Mouse (Mus musculus) layer of hippocampus, adult 18-20 months (tissue): ENCODE results near the gene Pdzrn4. TPM values are rescaled to one million over a fixed set of nuclear protein-coding genes. Genes with fewer than 3 reads are reported as not detected.
"Not testable (repeated sequence)": the region's sequence is repeated elsewhere in the genome, so short reads cannot be mapped to it uniquely, and the experiment has no call there.

Experiments used
- DNase-seq, 2 experiments: peaks; one replicate each; pipeline ENCODE4 v3.0.0; 2022; ENCODE audit warnings: low spot score in 2 of 2
- long read RNA-seq: library from polyadenylated mRNA; stranded (forward); transcript quantifications from one replicate; pipeline ENCODE4 v2.0.0, GENCODE M21; 2021
- total RNA-seq, 2 experiments: library from RNA; stranded (reverse); gene quantifications; 2 replicates each; pipeline ENCODE4 v1.2.3; 2021

The Pdzrn4 gene
- total RNA-seq = 1 to 10 TPM; 6.6 to 6.8 TPM
- long read RNA-seq, transcript Pdzrn4-201 (8 exons, 3,376 nt) = major isoform, 8 of 10 reads
- long read RNA-seq, partial matches to known transcripts = 1 of 10 reads
- long read RNA-seq, other reads (novel, unspliced or antisense) = 1 of 10 reads

GRCm38 (mm10) chr15:92396770-92397608 is at the start of gene Pdzrn4:
Gene Pdzrn4, plus strand, starts transcription at chr15:92396881.
- DNase-seq = peak; percentile 3 to 23

- DNase-seq = no peak
These were observed 49.3 kb upstream of the Pdzrn4 start for GRCm38 (mm10) chr15:92347426-92347825.

- peak in 1 of 2 experiments; percentile 31 for DNase-seq
These were observed 48.8 kb upstream of the Pdzrn4 start for GRCm38 (mm10) chr15:92347902-92348301.

- DNase-seq = not testable (repeated sequence)
These were observed 48.2 kb upstream of the Pdzrn4 start for GRCm38 (mm10) chr15:92348453-92348852.

- DNase-seq = no peak
These were observed 32.5 kb upstream of the Pdzrn4 start for GRCm38 (mm10) chr15:92364153-92364552.

- no peak for DNase-seq
These were observed 32.1 kb upstream of the Pdzrn4 start for GRCm38 (mm10) chr15:92364592-92364991.

- no peak for DNase-seq
These were observed 1.9 kb upstream of the Pdzrn4 start for GRCm38 (mm10) chr15:92394811-92395210.

- DNase-seq = peak in 1 of 2 experiments; percentile 2
These were observed 2.1 kb downstream of the Pdzrn4 start for GRCm38 (mm10) chr15:92398747-92399146.

GRCm38 (mm10) chr15:92399278-92399677 is 2.6 kb downstream of the Pdzrn4 start:
- no peak for DNase-seq

- no peak for DNase-seq
These were observed 4.9 kb downstream of the Pdzrn4 start for GRCm38 (mm10) chr15:92401554-92401953.

GRCm38 (mm10) chr15:92415323-92415722 is 18.6 kb downstream of the Pdzrn4 start:
- DNase-seq = no peak

GRCm38 (mm10) chr15:92416141-92416540 is 19.5 kb downstream of the Pdzrn4 start:
- no peak for DNase-seq

- DNase-seq = no peak
These were observed 20.0 kb downstream of the Pdzrn4 start for GRCm38 (mm10) chr15:92416658-92417057.

- DNase-seq = no peak
These were observed 20.4 kb downstream of the Pdzrn4 start for GRCm38 (mm10) chr15:92417120-92417519.

- DNase-seq = peak in 1 of 2 experiments; percentile 23
These were observed 37.9 kb downstream of the Pdzrn4 start for GRCm38 (mm10) chr15:92434605-92435004.

GRCm38 (mm10) chr15:92435306-92435705 is 38.6 kb downstream of the Pdzrn4 start:
- DNase-seq = no peak

GRCm38 (mm10) chr15:92441630-92442180 is 45.0 kb downstream of the Pdzrn4 start:
- no peak for DNase-seq

GRCm38 (mm10) chr15:92447708-92448147 is 51.0 kb downstream of the Pdzrn4 start:
- DNase-seq = peak; percentile 13 to 62

- no peak for DNase-seq
These were observed 52.4 kb downstream of the Pdzrn4 start for GRCm38 (mm10) chr15:92449112-92449511.

GRCm38 (mm10) chr15:92452620-92453019 is 55.9 kb downstream of the Pdzrn4 start:
- DNase-seq = no peak

- DNase-seq = peak; percentile 38 to 55
These were observed 85.5 kb downstream of the Pdzrn4 start for GRCm38 (mm10) chr15:92482198-92482597.

GRCm38 (mm10) chr15:92491376-92491775 is 94.7 kb downstream of the Pdzrn4 start:
- peak in 1 of 2 experiments; percentile 53 for DNase-seq
